Mouse (Mus musculus) intestine, embryonic 15.5 days (tissue): ENCODE measurements around the gene Lgr4. TPM values are rescaled to one million over a fixed set of nuclear protein-coding genes. Genes with fewer than 3 reads are reported as not detected.
A peak's percentile ranks its signal among the peaks of the same experiment; 100 is the strongest.
"Not testable (repeated sequence)": the region's sequence is repeated elsewhere in the genome, so short reads cannot be mapped to it uniquely, and the experiment has no call there.

Source experiments
- ATAC-seq: fragments of 200-750 bp; cut with Nextera tagmentation; 2 replicates; pipeline ENCODE4 v1.8.0; 2017; ENCODE audit warnings: moderate TSS enrichment, moderate library complexity
- H3K27ac ChIP-seq: fragments of 300-500 bp; sonication (generic); 2 replicates; pipeline ENCODE4 v1.5.1; 2015; ENCODE audit warnings: mild to moderate bottlenecking, inconsistent platforms
- H3K27me3 ChIP-seq: fragments of 300-500 bp; sonication (generic); replicated peaks from 2 replicates; pipeline ENCODE4 v1.6.1; 2015; ENCODE audit warnings: inconsistent platforms
- H3K36me3 ChIP-seq: fragments of 300-500 bp; sonication (generic); 2 replicates; pipeline ENCODE4 v1.6.1; 2015; ENCODE audit warnings: inconsistent platforms
- H3K4me1 ChIP-seq: fragments of 300-500 bp; sonication (generic); replicated peaks from 2 replicates; pipeline ENCODE4 v1.6.1; 2015; ENCODE audit warnings: inconsistent platforms
- H3K4me2 ChIP-seq: fragments of 300-500 bp; sonication (generic); replicated peaks from 2 replicates; pipeline ENCODE4 v1.6.1; 2015; ENCODE audit warnings: mild to moderate bottlenecking, inconsistent platforms
- H3K4me3 ChIP-seq: fragments of 300-500 bp; sonication (generic); replicated peaks from 2 replicates; pipeline ENCODE4 v1.5.1; 2015; ENCODE audit warnings: inconsistent platforms
- H3K9ac ChIP-seq: fragments of 300-500 bp; sonication (generic); 2 replicates; pipeline ENCODE4 v1.6.1; 2015; ENCODE audit warnings: inconsistent platforms
- H3K9me3 ChIP-seq: fragments of 300-500 bp; sonication (generic); 2 replicates; pipeline ENCODE4 v1.6.1; 2016; ENCODE audit warnings: inconsistent platforms
- WGBS: fragments of 180-500 bp; shearing (Covaris S2); methylation state at CpG from one replicate; pipeline ENCODE4 v1.1.7; 2015; 5-methylcytosine and 5-hydroxymethylcytosine counted together
- polyA plus RNA-seq: library from polyadenylated mRNA; unstranded; fragments of >200 nt; fragmentation: Nextera tagmentation; extraction: Ambion mirVana; gene quantifications from 2 replicates; pipeline ENCODE4 v1.2.1, GENCODE M21; 2015

The Lgr4 gene
- 27.6 and 29.4 TPM in 2 replicates for polyA plus RNA-seq

- Histone ChIP-seq H3K36me3 (no peaks in the 10 kb centered on the region), H3K4me3 (peak within 1 kb of the TSS; percentile 92), H3K4me2 (peak within 1 kb of the TSS; percentile 72), H3K27ac (peak within 1 kb of the TSS; percentile 99), H3K9ac (peak within 1 kb of the TSS; percentile 98), H3K4me1 (peaks cover 11% of the 10 kb centered on the region), H3K27me3 (no peaks in the 10 kb centered on the region), H3K9me3 (no peaks in the 10 kb centered on the region)
- under 1% methylated on average over 107 of the region's 111 CpGs for WGBS
- peak; percentile 98 for ATAC-seq
Measured at GRCm38 (mm10) chr2:109917496-109918413, at the start of gene Lgr4. TSS of gene Lgr4 (plus strand) at chr2:109917647.

- H3K9me3 ChIP-seq, H3K27me3 ChIP-seq: not testable (repeated sequence)
- WGBS: 86% methylated on average over 4 of the region's 4 CpGs
Measured at GRCm38 (mm10) chr2:109879429-109879828, 38.0 kb upstream of the Lgr4 start.

GRCm38 (mm10) chr2:109881111-109881510, 36.3 kb upstream of the Lgr4 start:
- no peaks in the 10 kb centered on the region for H3K9me3 ChIP-seq
- no peak overlapping the region for H3K4me3 ChIP-seq
- no peaks in the 10 kb centered on the region for H3K27me3 ChIP-seq
- WGBS: 47% methylated on average over 2 of the region's 2 CpGs
- no peak overlapping the region for H3K27ac ChIP-seq
- H3K36me3 ChIP-seq: no peaks in the 10 kb centered on the region
- no peak overlapping the region for H3K4me2 ChIP-seq
- no peak overlapping the region for H3K9ac ChIP-seq
- peak; percentile 61; the same call in 1 of the 2 replicates for ATAC-seq
- H3K4me1 ChIP-seq: no peaks in the 10 kb centered on the region

More at GRCm38 (mm10) chr2:109879429-109879828, 38.0 kb upstream of the Lgr4 start:
- H3K4me2 ChIP-seq, H3K4me3 ChIP-seq, H3K36me3 ChIP-seq, H3K9ac ChIP-seq, H3K4me1 ChIP-seq, H3K27ac ChIP-seq: not testable (repeated sequence)
- ATAC-seq: peak; percentile 67

- no peaks in the 10 kb centered on the region for H3K4me1 ChIP-seq
- peak; percentile 55 for ATAC-seq
- H3K4me3 ChIP-seq: no peak overlapping the region
- no peak overlapping the region for H3K27ac ChIP-seq
- no peaks in the 10 kb centered on the region for H3K27me3 ChIP-seq
- H3K9me3 ChIP-seq: no peaks in the 10 kb centered on the region
- H3K4me2 ChIP-seq: no peak overlapping the region
- H3K9ac ChIP-seq: no peak overlapping the region
- 50% methylated on average over 1 of the region's 1 CpGs for WGBS
- no peaks in the 10 kb centered on the region for H3K36me3 ChIP-seq
Measured at GRCm38 (mm10) chr2:109881625-109882024, 35.8 kb upstream of the Lgr4 start.

- Histone ChIP-seq H3K4me1 (no peaks in the 10 kb centered on the region), H3K36me3 (no peaks in the 10 kb centered on the region), H3K4me3 (no peak overlapping the region), H3K9me3 (no peaks in the 10 kb centered on the region), H3K27ac (no peak overlapping the region), H3K4me2 (no peak overlapping the region), H3K9ac (no peak overlapping the region), H3K27me3 (no peaks in the 10 kb centered on the region)
- 75% methylated on average over 4 of the region's 4 CpGs for WGBS
- ATAC-seq: no peak
Measured at GRCm38 (mm10) chr2:109884106-109884505, 33.3 kb upstream of the Lgr4 start.

GRCm38 (mm10) chr2:109884507-109884906, 32.9 kb upstream of the Lgr4 start:
- H3K9ac ChIP-seq: no peak overlapping the region
- WGBS: 63% methylated on average over 4 of the region's 4 CpGs
- ATAC-seq: no peak

GRCm38 (mm10) chr2:109890068-109890467, 27.4 kb upstream of the Lgr4 start:
- H3K27me3 ChIP-seq: no peaks in the 10 kb centered on the region
- H3K4me2 ChIP-seq: peak overlapping the region; percentile 46
- peak overlapping the region; percentile 89; the same call in 1 of the 2 replicates for H3K9ac ChIP-seq
- H3K36me3 ChIP-seq: peaks cover 1% of the 10 kb centered on the region
- no peak; the same call in 1 of the 2 replicates for ATAC-seq
- 0 out of 2 replicates have a peak overlapping the region, but pooled peaks have one; percentile 33 for H3K27ac ChIP-seq
- H3K4me3 ChIP-seq: peak overlapping the region; percentile 82
- H3K9me3 ChIP-seq: no peaks in the 10 kb centered on the region
- 42% methylated on average over 4 of the region's 4 CpGs for WGBS
- H3K4me1 ChIP-seq: peaks cover 7% of the 10 kb centered on the region; the same call in 1 of the 2 replicates

More at GRCm38 (mm10) chr2:109884507-109884906, 32.9 kb upstream of the Lgr4 start:
- no peak overlapping the region for H3K27ac ChIP-seq
- no peaks in the 10 kb centered on the region for H3K4me1 ChIP-seq
- H3K4me2 ChIP-seq: no peak overlapping the region
- H3K27me3 ChIP-seq: no peaks in the 10 kb centered on the region
- no peak overlapping the region for H3K4me3 ChIP-seq
- H3K36me3 ChIP-seq: no peaks in the 10 kb centered on the region
- no peaks in the 10 kb centered on the region for H3K9me3 ChIP-seq

- H3K4me3 ChIP-seq: peak within 1 kb of the TSS; percentile 82
- ATAC-seq: peak; percentile 100
- under 1% methylated on average over 42 of the region's 42 CpGs for WGBS
- H3K9me3 ChIP-seq: no peaks in the 10 kb centered on the region
- H3K27ac ChIP-seq: peak within 1 kb of the TSS; percentile 90
- peak within 1 kb of the TSS; percentile 65 for H3K4me2 ChIP-seq
- peaks cover 7% of the 10 kb centered on the region; the same call in 1 of the 2 replicates for H3K4me1 ChIP-seq
- peaks cover 6% of the 10 kb centered on the region for H3K36me3 ChIP-seq
- H3K9ac ChIP-seq: peak within 1 kb of the TSS; percentile 89
- no peaks in the 10 kb centered on the region for H3K27me3 ChIP-seq
Measured at GRCm38 (mm10) chr2:109890597-109890996, 26.9 kb upstream of the Lgr4 start, which contains the start of gene Lin7c. TSS of gene Lin7c (plus strand) at chr2:109890853.

- H3K4me1 ChIP-seq: peaks cover 7% of the 10 kb centered on the region; the same call in 1 of the 2 replicates
- ATAC-seq: peak; percentile 84
- no peaks in the 10 kb centered on the region for H3K9me3 ChIP-seq
- peak overlapping the region; percentile 89 for H3K9ac ChIP-seq
- H3K27me3 ChIP-seq: no peaks in the 10 kb centered on the region
- H3K27ac ChIP-seq: peak overlapping the region; percentile 90
- peak overlapping the region; percentile 65 for H3K4me2 ChIP-seq
- peaks cover 10% of the 10 kb centered on the region for H3K36me3 ChIP-seq
- peak overlapping the region; percentile 82 for H3K4me3 ChIP-seq
- under 1% methylated on average over 24 of the region's 34 CpGs for WGBS
Measured at GRCm38 (mm10) chr2:109891031-109891430, 26.4 kb upstream of the Lgr4 start.

- whole genome bisulfite sequencing: 22% methylated on average over 4 of the region's 4 CpGs
- no peak for ATAC-seq
- peak overlapping the region; percentile 89 for H3K9ac ChIP-seq
- H3K27ac ChIP-seq: peak overlapping the region; percentile 90
- peak overlapping the region; percentile 65 for H3K4me2 ChIP-seq
- peak overlapping the region; percentile 82 for H3K4me3 ChIP-seq
- peaks cover 12% of the 10 kb centered on the region for H3K36me3 ChIP-seq
- no peaks in the 10 kb centered on the region for H3K27me3 ChIP-seq
- no peaks in the 10 kb centered on the region for H3K9me3 ChIP-seq
- peaks cover 7% of the 10 kb centered on the region; the same call in 1 of the 2 replicates for H3K4me1 ChIP-seq
Measured at GRCm38 (mm10) chr2:109891471-109891870, 26.0 kb upstream of the Lgr4 start.

- no peak overlapping the region for H3K4me2 ChIP-seq
- peaks cover 7% of the 10 kb centered on the region; the same call in 1 of the 2 replicates for H3K4me1 ChIP-seq
- H3K36me3 ChIP-seq: peaks cover 20% of the 10 kb centered on the region
- 85% methylated on average over 7 of the region's 7 CpGs for WGBS
- ATAC-seq: no peak
- H3K4me3 ChIP-seq: no peak overlapping the region
- H3K27ac ChIP-seq: no peak overlapping the region
- no peaks in the 10 kb centered on the region for H3K9me3 ChIP-seq
- no peak overlapping the region for H3K9ac ChIP-seq
- H3K27me3 ChIP-seq: no peaks in the 10 kb centered on the region
Measured at GRCm38 (mm10) chr2:109896311-109896710, 21.1 kb upstream of the Lgr4 start.

- Histone ChIP-seq H3K9me3 (no peaks in the 10 kb centered on the region), H3K27me3 (no peaks in the 10 kb centered on the region), H3K4me2 (no peak overlapping the region), H3K36me3 (peaks cover 2% of the 10 kb centered on the region; the same call in 1 of the 2 replicates), H3K9ac (no peak overlapping the region), H3K4me3 (no peak overlapping the region), H3K4me1 (no peaks in the 10 kb centered on the region), H3K27ac (no peak overlapping the region)
- peak; percentile 43 for ATAC-seq
- 61% methylated on average over 7 of the region's 7 CpGs for WGBS
Measured at GRCm38 (mm10) chr2:109902869-109903268, 14.6 kb upstream of the Lgr4 start.
